Mouse (Mus musculus): ENCODE measurements around the gene Echs1. TPM values are rescaled to one million over a fixed set of nuclear protein-coding genes. Genes with fewer than 3 reads are reported as not detected.

Echs1 gene
- polyA plus RNA-seq, 1 experiment from 2014 or later, result 236 TPM

- no peaks in the 10 kb centered on the region for H3K4me1 ChIP-seq (replicated peaks; ENCODE audit: insufficient read depth, low read length)
- DNase-seq (ENCODE audit: low spot score), result no peak
- WGBS, result 70% methylated on average over 10 of the region's 10 CpGs
- H3K9ac ChIP-seq (ENCODE audit: low read depth, low read length), result no peak overlapping the region
- H3K36me3 ChIP-seq (ENCODE audit: insufficient read depth, low read length), result no peaks in the 10 kb centered on the region
- no peak for TF ChIP-seq CTCF (IDR thresholded peaks at IDR 0.05; ENCODE audit: low read depth)
- H3K4me3 ChIP-seq (replicated peaks; ENCODE audit: low read depth, low read length), result no peak overlapping the region
- no peaks in the 10 kb centered on the region for H3K27me3 ChIP-seq (ENCODE audit: insufficient read depth, low read length)
- ATAC-seq (replicated peaks; ENCODE audit: low FRiP score, low read depth), result no peak
- H3K27ac ChIP-seq, result no peak overlapping the region
- no peaks in the 10 kb centered on the region for H3K9me3 ChIP-seq (replicated peaks; ENCODE audit: low read length)
- H3K4me2 ChIP-seq (ENCODE audit: low read length), result no peak overlapping the region
Measured at GRCm38 (mm10) chr7:140090601-140091000, 25.7 kb downstream of the Echs1 start.

- Histone ChIP-seq H3K4me2 (ENCODE audit: low read length) (no peak within 1 kb of the TSS), H3K9me3 (replicated peaks; ENCODE audit: low read length) (no peaks in the 10 kb centered on the region), H3K9ac (ENCODE audit: low read depth, low read length) (no peak within 1 kb of the TSS), H3K27ac (no peak within 1 kb of the TSS), H3K36me3 (ENCODE audit: insufficient read depth, low read length) (no peaks in the 10 kb centered on the region), H3K4me1 (replicated peaks; ENCODE audit: insufficient read depth, low read length) (no peaks in the 10 kb centered on the region), H3K27me3 (ENCODE audit: insufficient read depth, low read length) (peaks cover 32% of the 10 kb centered on the region), H3K4me3 (replicated peaks; ENCODE audit: low read depth, low read length) (no peak within 1 kb of the TSS)
- peak; percentile 72 for ATAC-seq (replicated peaks; ENCODE audit: low FRiP score, low read depth)
- peak; percentile 69 for TF ChIP-seq CTCF (IDR thresholded peaks at IDR 0.05; ENCODE audit: low read depth)
- peak; percentile 83 for DNase-seq (ENCODE audit: low spot score)
- WGBS, result 3% methylated on average over 18 of the region's 18 CpGs
Measured at GRCm38 (mm10) chr7:140082242-140082678, 34.0 kb downstream of the Echs1 start, which contains the start of gene Caly. Gene Caly, minus strand, starts transcription at chr7:140082548.

DNA sequence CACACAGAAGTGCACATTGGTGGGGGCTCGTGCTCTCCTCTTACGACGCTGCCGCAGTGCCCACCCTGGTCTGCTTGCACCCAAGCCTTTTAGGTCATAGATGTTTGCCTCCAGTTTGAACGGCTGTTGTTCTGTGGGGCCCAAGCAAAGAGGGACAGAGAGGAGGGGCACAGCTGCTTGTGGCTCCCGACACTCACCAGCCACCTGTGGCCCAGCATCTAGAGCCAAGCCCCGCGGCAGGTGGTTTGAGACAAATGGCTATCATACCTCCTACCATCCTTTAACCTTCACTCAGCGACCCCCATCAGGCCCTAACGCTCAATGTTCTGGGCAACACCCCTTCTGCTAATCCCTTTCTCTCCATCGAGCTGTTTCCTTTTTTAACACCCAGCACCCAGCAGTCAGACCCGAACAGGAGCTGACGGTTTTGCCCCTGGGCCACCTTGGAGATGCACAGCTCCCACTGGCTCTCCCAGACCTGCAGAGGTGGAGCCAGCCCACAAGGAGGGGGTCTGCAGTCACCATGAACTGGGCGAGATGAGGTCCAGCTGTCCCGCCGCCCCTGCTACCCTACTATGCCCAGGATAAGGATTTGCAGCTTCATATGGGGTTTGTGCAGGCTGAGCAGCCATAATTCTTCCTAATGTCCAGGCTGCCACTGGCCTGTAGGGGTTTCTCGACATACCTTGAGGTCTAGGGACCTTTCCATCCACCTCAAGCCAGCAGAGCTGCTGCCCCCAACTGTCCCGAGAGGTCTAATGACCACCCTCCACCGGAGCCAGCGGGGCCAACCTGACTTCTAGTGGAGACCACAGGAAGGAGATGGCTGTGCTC, 34.7 kb downstream of the Echs1 start:
- Histone ChIP-seq H3K36me3 (ENCODE audit: insufficient read depth, low read length) (no peaks in the 10 kb centered on the region), H3K4me3 (replicated peaks; ENCODE audit: low read depth, low read length) (no peak overlapping the region), H3K4me2 (ENCODE audit: low read length) (no peak overlapping the region), H3K9ac (ENCODE audit: low read depth, low read length) (no peak overlapping the region), H3K4me1 (replicated peaks; ENCODE audit: insufficient read depth, low read length) (no peaks in the 10 kb centered on the region), H3K9me3 (replicated peaks; ENCODE audit: low read length) (no peaks in the 10 kb centered on the region), H3K27me3 (ENCODE audit: insufficient read depth, low read length) (peaks cover 32% of the 10 kb centered on the region), H3K27ac (no peak overlapping the region)
- no peak for TF ChIP-seq CTCF (IDR thresholded peaks at IDR 0.05; ENCODE audit: low read depth)
- 11% methylated on average over 20 of the region's 20 CpGs for WGBS
- ATAC-seq (replicated peaks; ENCODE audit: low FRiP score, low read depth), result no peak
- DNase-seq (ENCODE audit: low spot score), result no peak

DNA sequence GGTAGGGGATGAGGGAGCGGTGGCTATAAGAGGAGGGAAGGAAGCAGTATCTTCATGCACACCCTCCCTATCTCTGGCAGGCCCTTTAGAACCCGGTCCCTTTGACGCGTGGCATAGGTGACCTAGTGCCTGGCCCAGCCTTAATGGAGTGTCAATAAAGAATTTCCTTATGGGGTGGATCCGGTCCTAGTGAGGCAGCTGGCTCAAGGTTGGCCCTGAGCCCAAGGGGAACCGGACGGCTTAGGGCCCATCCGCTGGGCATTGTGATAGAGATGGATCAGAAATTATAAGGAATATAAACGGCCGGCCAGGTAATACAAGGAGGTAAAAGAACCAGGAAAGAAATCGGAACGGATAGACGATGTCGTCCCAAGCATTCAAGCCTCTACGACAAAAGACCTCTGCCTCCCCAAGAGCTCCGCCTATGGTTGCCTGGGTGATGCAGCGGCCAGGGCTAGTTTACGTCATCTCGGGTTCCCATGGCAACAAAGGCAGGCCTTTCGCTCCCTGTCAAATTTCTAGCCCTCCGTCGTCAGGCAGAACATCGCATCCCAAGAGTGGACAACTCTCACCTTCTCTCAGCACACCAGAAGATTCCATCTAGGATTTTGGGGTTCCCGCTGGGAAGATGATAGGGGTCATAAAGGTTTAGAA, 35.6 kb downstream of the Echs1 start:
- no peaks in the 10 kb centered on the region for H3K36me3 ChIP-seq (ENCODE audit: insufficient read depth, low read length)
- DNase-seq (ENCODE audit: low spot score) (peak; percentile 84), ATAC-seq (replicated peaks; ENCODE audit: low FRiP score, low read depth) (no peak; the same call in 1 of the 2 replicates)
- H3K27me3 ChIP-seq (ENCODE audit: insufficient read depth, low read length), result peaks cover 32% of the 10 kb centered on the region
- peak overlapping the region; percentile 37 for H3K4me2 ChIP-seq (ENCODE audit: low read length)
- H3K4me3 ChIP-seq (replicated peaks; ENCODE audit: low read depth, low read length), result 0 out of 2 replicates have a peak overlapping the region, but pooled peaks have one; percentile 7
- no peaks in the 10 kb centered on the region for H3K4me1 ChIP-seq (replicated peaks; ENCODE audit: insufficient read depth, low read length)
- H3K27ac ChIP-seq, result no peak overlapping the region
- H3K9ac ChIP-seq (ENCODE audit: low read depth, low read length), result no peak overlapping the region
- WGBS, result 3% methylated on average over 24 of the region's 24 CpGs
- no peak for TF ChIP-seq CTCF (IDR thresholded peaks at IDR 0.05; ENCODE audit: low read depth)
- H3K9me3 ChIP-seq (replicated peaks; ENCODE audit: low read length), result no peaks in the 10 kb centered on the region

- peak; percentile 86 for TF ChIP-seq CTCF (IDR thresholded peaks at IDR 0.05; ENCODE audit: low read depth)
- 5% methylated on average over 5 of the region's 5 CpGs for WGBS
- H3K27ac ChIP-seq, result no peak overlapping the region
- H3K36me3 ChIP-seq (ENCODE audit: insufficient read depth, low read length), result no peaks in the 10 kb centered on the region
- no peaks in the 10 kb centered on the region for H3K9me3 ChIP-seq (replicated peaks; ENCODE audit: low read length)
- H3K4me2 ChIP-seq (ENCODE audit: low read length), result no peak overlapping the region
- ATAC-seq (replicated peaks; ENCODE audit: low FRiP score, low read depth) (no peak), DNase-seq (ENCODE audit: low spot score) (peak; percentile 78)
- no peak overlapping the region for H3K4me3 ChIP-seq (replicated peaks; ENCODE audit: low read depth, low read length)
- no peak overlapping the region for H3K9ac ChIP-seq (ENCODE audit: low read depth, low read length)
- no peaks in the 10 kb centered on the region for H3K4me1 ChIP-seq (replicated peaks; ENCODE audit: insufficient read depth, low read length)
- peaks cover 32% of the 10 kb centered on the region for H3K27me3 ChIP-seq (ENCODE audit: insufficient read depth, low read length)
Measured at GRCm38 (mm10) chr7:140078711-140079110, 37.6 kb downstream of the Echs1 start.

- peaks cover 32% of the 10 kb centered on the region for H3K27me3 ChIP-seq (ENCODE audit: insufficient read depth, low read length)
- no peak for DNase-seq (ENCODE audit: low spot score)
Measured at GRCm38 (mm10) chr7:140077698-140078097, 38.6 kb downstream of the Echs1 start.

More at GRCm38 (mm10) chr7:140077698-140078097, 38.6 kb downstream of the Echs1 start:
- 71% methylated on average over 6 of the region's 6 CpGs for WGBS
- no peak for ATAC-seq (replicated peaks; ENCODE audit: low FRiP score, low read depth)
- Histone ChIP-seq H3K9me3 (replicated peaks; ENCODE audit: low read length) (no peaks in the 10 kb centered on the region), H3K27ac (no peak overlapping the region), H3K4me1 (replicated peaks; ENCODE audit: insufficient read depth, low read length) (no peaks in the 10 kb centered on the region), H3K36me3 (ENCODE audit: insufficient read depth, low read length) (no peaks in the 10 kb centered on the region), H3K4me2 (ENCODE audit: low read length) (no peak overlapping the region), H3K9ac (ENCODE audit: low read depth, low read length) (no peak overlapping the region), H3K4me3 (replicated peaks; ENCODE audit: low read depth, low read length) (no peak overlapping the region)
- TF ChIP-seq CTCF (IDR thresholded peaks at IDR 0.05; ENCODE audit: low read depth), result no peak

All from kidney, postnatal 0 days (tissue).